Mouse (Mus musculus): ENCODE data around the gene Ikzf1. TPM values are rescaled to one million over a fixed set of nuclear protein-coding genes. Genes with fewer than 3 reads are reported as not detected.
A peak's percentile ranks its signal among the peaks of the same experiment; 100 is the strongest.

Gene Ikzf1
- total RNA-seq, 2 experiments from 2014 or later: 2.3 to 2.5 TPM

GRCm38 (mm10) chr11:11758883-11759282, 74.1 kb downstream of the Ikzf1 start:
- intact Hi-C loops (cut with DNase I): no loop called here

GRCm38 (mm10) chr11:11763211-11763666, 78.4 kb downstream of the Ikzf1 start:
- no peak for DNase-seq
- intact Hi-C loops (cut with DNase I): no loop called here

More at GRCm38 (mm10) chr11:11758883-11759282, 74.1 kb downstream of the Ikzf1 start:
- DNase-seq: no peak

GRCm38 (mm10) chr11:11765414-11765813, 80.6 kb downstream of the Ikzf1 start:
- DNase-seq: no peak
- intact Hi-C loops (cut with DNase I): no loop called here

- intact Hi-C loops (cut with DNase I): no loop called here
- DNase-seq: no peak
These were observed 81.3 kb downstream of the Ikzf1 start for GRCm38 (mm10) chr11:11766105-11766504.

- intact Hi-C loops (cut with DNase I): no loop called here
- no peak for DNase-seq
These were observed 81.9 kb downstream of the Ikzf1 start for GRCm38 (mm10) chr11:11766736-11767135.

GRCm38 (mm10) chr11:11768057-11768456, 83.3 kb downstream of the Ikzf1 start:
- intact Hi-C loops (cut with DNase I): no loop called here
- DNase-seq: no peak

GRCm38 (mm10) chr11:11769281-11769680, 84.5 kb downstream of the Ikzf1 start:
- intact Hi-C loops (cut with DNase I): no loop called here
- no peak for DNase-seq

- DNase-seq: no peak
- intact Hi-C loops (cut with DNase I): no loop called here
These were observed 85.9 kb downstream of the Ikzf1 start for GRCm38 (mm10) chr11:11770691-11771090.

- intact Hi-C loops (cut with DNase I): no loop called here
- no peak for DNase-seq
These were observed 87.4 kb downstream of the Ikzf1 start for GRCm38 (mm10) chr11:11772196-11772595.

GRCm38 (mm10) chr11:11774384-11774783, 89.6 kb downstream of the Ikzf1 start:
- DNase-seq: no peak
- intact Hi-C loops (cut with DNase I): no loop called here

- intact Hi-C loops (cut with DNase I): no loop called here
- no peak for DNase-seq
These were observed 90.1 kb downstream of the Ikzf1 start for GRCm38 (mm10) chr11:11774893-11775292.

GRCm38 (mm10) chr11:11776071-11776821, 91.4 kb downstream of the Ikzf1 start:
- DNase-seq: no peak
- intact Hi-C loops (cut with DNase I): no loop called here

- no peak for DNase-seq
- intact Hi-C loops (cut with DNase I): no loop called here
These were observed 92.0 kb downstream of the Ikzf1 start for GRCm38 (mm10) chr11:11776822-11777174.

- DNase-seq: no peak
- intact Hi-C loops (cut with DNase I): no loop called here
These were observed 92.4 kb downstream of the Ikzf1 start for GRCm38 (mm10) chr11:11777246-11777645.

GRCm38 (mm10) chr11:11777796-11778195, 93.0 kb downstream of the Ikzf1 start:
- intact Hi-C loops (cut with DNase I): no loop called here
- no peak for DNase-seq

- intact Hi-C loops (cut with DNase I): no loop called here
- no peak for DNase-seq
These were observed 93.5 kb downstream of the Ikzf1 start for GRCm38 (mm10) chr11:11778345-11778744.

- intact Hi-C loops (cut with DNase I): no loop called here
- DNase-seq: no peak
These were observed 96.9 kb downstream of the Ikzf1 start for GRCm38 (mm10) chr11:11781728-11782127.

- intact Hi-C loops (cut with DNase I): loop anchor here (5.0 kb wide), 2 partner anchors 283 to 323 kb away; partner anchors contain the start of genes Spata48 and Zpbp
- DNase-seq: no peak
These were observed 100.7 kb downstream of the Ikzf1 start for GRCm38 (mm10) chr11:11785457-11785856.

GRCm38 (mm10) chr11:11788521-11788974, 103.7 kb downstream of the Ikzf1 start:
- intact Hi-C loops (cut with DNase I): loop anchor here (5.0 kb wide), 2 partner anchors 286 to 326 kb away; partner anchors contain the start of genes Spata48 and Zpbp
- DNase-seq: peak; percentile 82

GRCm38 (mm10) chr11:11794626-11795025, 109.8 kb downstream of the Ikzf1 start:
- intact Hi-C loops (cut with DNase I): no loop called here
- DNase-seq: no peak

GRCm38 (mm10) chr11:11798690-11799089, 113.9 kb downstream of the Ikzf1 start:
- intact Hi-C loops (cut with DNase I): no loop called here
- DNase-seq: no peak

GRCm38 (mm10) chr11:11800304-11800703, 115.5 kb downstream of the Ikzf1 start:
- intact Hi-C loops (cut with DNase I): no loop called here
- DNase-seq: no peak

Data from left cerebral cortex, postnatal 4 days (tissue).